Mouse (Mus musculus) embryonic facial prominence, embryonic 11.5 days (tissue): Measurements from ENCODE around the gene Ppp1r11. TPM values are rescaled to one million over a fixed set of nuclear protein-coding genes. Genes with fewer than 3 reads are reported as not detected.

ENCODE experiments used
- ATAC-seq: fragments of 200-750 bp; cut with Nextera tagmentation; replicated peaks from 2 replicates; pipeline ENCODE4 v1.8.0; 2017; ENCODE audit warnings: low read depth; ENCODE audit not compliant: insufficient number of reproducible peaks, low FRiP score, low TSS enrichment
- DNase-seq: peaks from one replicate; pipeline ENCODE4 v3.0.0-alpha.2; 2015; ENCODE audit warnings: low spot score
- H3K27ac ChIP-seq: fragments of 300-500 bp; sonication (generic); replicated peaks from 2 replicates; pipeline ENCODE4 v1.5.1; 2014; ENCODE audit warnings: mild to moderate bottlenecking, low read depth, low read length, control low read depth
- H3K27me3 ChIP-seq: fragments of 300-500 bp; sonication (generic); 2 replicates; pipeline ENCODE4 v1.6.1; 2014; ENCODE audit warnings: mild to moderate bottlenecking, low read length, moderate library complexity, mixed read lengths; ENCODE audit not compliant: control insufficient read depth, insufficient read depth
- H3K36me3 ChIP-seq: fragments of 300-500 bp; sonication (generic); replicated peaks from 2 replicates; pipeline ENCODE4 v1.6.1; 2014; ENCODE audit warnings: low read depth, mild to moderate bottlenecking, low read length, moderate library complexity, mixed read lengths; ENCODE audit not compliant: control insufficient read depth, insufficient read depth
- H3K4me1 ChIP-seq: fragments of 300-500 bp; sonication (generic); 2 replicates; pipeline ENCODE4 v1.6.1; 2014; ENCODE audit warnings: low read length, mixed read lengths; ENCODE audit not compliant: control insufficient read depth, insufficient read depth
- H3K4me2 ChIP-seq: fragments of 300-500 bp; sonication (generic); 2 replicates; pipeline ENCODE4 v1.6.1; 2014; ENCODE audit warnings: low read depth, mild to moderate bottlenecking, control low read depth, low read length, moderate library complexity
- H3K4me3 ChIP-seq: fragments of 300-500 bp; sonication (generic); 2 replicates; pipeline ENCODE4 v1.5.1; 2014; ENCODE audit warnings: low read depth, low read length, control low read depth
- H3K9ac ChIP-seq: fragments of 300-500 bp; sonication (generic); replicated peaks from 2 replicates; pipeline ENCODE4 v1.6.1; 2014; ENCODE audit warnings: mild to moderate bottlenecking, control low read depth, low read length
- H3K9me3 ChIP-seq: fragments of 300-500 bp; sonication (generic); replicated peaks from 2 replicates; pipeline ENCODE4 v1.6.1; 2016; ENCODE audit warnings: mild to moderate bottlenecking, low read length, inconsistent platforms, mixed read lengths; ENCODE audit not compliant: control insufficient read depth
- WGBS: fragments of 180-500 bp; shearing (Covaris S2); extraction: QIAGEN DNeasy Blood & Tissue Kit; methylation state at CpG from one replicate; pipeline ENCODE4 v1.1.7; 2014; 5-methylcytosine and 5-hydroxymethylcytosine counted together
- polyA plus RNA-seq: library from polyadenylated mRNA; unstranded; fragments of >200 nt; fragmentation: Nextera tagmentation; extraction: Ambion mirVana; gene quantifications from 2 replicates; pipeline ENCODE4 v1.2.1, GENCODE M21; 2014

Ppp1r11 gene
- polyA plus RNA-seq, 1 experiment from 2014 or later = 136 TPM

- 61% methylated on average over 8 of the region's 8 CpGs for WGBS
These were observed 21.8 kb upstream of the Ppp1r11 start for GRCm38 (mm10) chr17:36973271-36973787.

GRCm38 (mm10) chr17:36972791-36973190, 21.2 kb upstream of the Ppp1r11 start:
- Histone ChIP-seq H3K4me3 (no peak overlapping the region), H3K27me3 (no peaks in the 10 kb centered on the region), H3K9ac (no peak overlapping the region), H3K4me1 (no peaks in the 10 kb centered on the region), H3K27ac (no peak overlapping the region), H3K4me2 (no peak overlapping the region), H3K9me3 (no peaks in the 10 kb centered on the region), H3K36me3 (no peaks in the 10 kb centered on the region)
- ATAC-seq = no peak
- 83% methylated on average over 3 of the region's 3 CpGs for whole genome bisulfite sequencing
- DNase-seq = no peak

More at GRCm38 (mm10) chr17:36973271-36973787, 21.8 kb upstream of the Ppp1r11 start:
- Histone ChIP-seq H3K27me3 (no peaks in the 10 kb centered on the region), H3K36me3 (no peaks in the 10 kb centered on the region), H3K27ac (no peak overlapping the region), H3K9me3 (no peaks in the 10 kb centered on the region), H3K4me3 (no peak overlapping the region), H3K9ac (no peak overlapping the region), H3K4me1 (no peaks in the 10 kb centered on the region), H3K4me2 (no peak overlapping the region)
- DNase-seq (no peak), ATAC-seq (no peak)

GRCm38 (mm10) chr17:36971172-36971850, 19.8 kb upstream of the Ppp1r11 start:
- Histone ChIP-seq H3K27me3 (no peaks in the 10 kb centered on the region), H3K36me3 (no peaks in the 10 kb centered on the region), H3K4me3 (no peak overlapping the region), H3K27ac (no peak overlapping the region), H3K9ac (no peak overlapping the region), H3K4me1 (no peaks in the 10 kb centered on the region), H3K9me3 (no peaks in the 10 kb centered on the region), H3K4me2 (no peak overlapping the region)
- 84% methylated on average over 6 of the region's 6 CpGs for WGBS
- DNase-seq = no peak
- no peak for ATAC-seq

- H3K27ac ChIP-seq = no peak overlapping the region
- H3K27me3 ChIP-seq = no peaks in the 10 kb centered on the region
- H3K4me3 ChIP-seq = no peak overlapping the region
- ATAC-seq (no peak), DNase-seq (no peak)
- no peaks in the 10 kb centered on the region for H3K9me3 ChIP-seq
- WGBS = 86% methylated on average over 14 of the region's 14 CpGs
- no peaks in the 10 kb centered on the region for H3K4me1 ChIP-seq
- H3K4me2 ChIP-seq = no peak overlapping the region
- no peaks in the 10 kb centered on the region for H3K36me3 ChIP-seq
- H3K9ac ChIP-seq = no peak overlapping the region
These were observed 18.9 kb upstream of the Ppp1r11 start for GRCm38 (mm10) chr17:36970316-36970890.

- H3K9me3 ChIP-seq = no peaks in the 10 kb centered on the region
- no peak overlapping the region for H3K9ac ChIP-seq
- ATAC-seq (no peak), DNase-seq (no peak)
- H3K4me2 ChIP-seq = no peak overlapping the region
- no peak overlapping the region for H3K27ac ChIP-seq
- 88% methylated on average over 1 of the region's 1 CpGs for WGBS
- no peaks in the 10 kb centered on the region for H3K4me1 ChIP-seq
- no peaks in the 10 kb centered on the region for H3K27me3 ChIP-seq
- no peak overlapping the region for H3K4me3 ChIP-seq
- H3K36me3 ChIP-seq = no peaks in the 10 kb centered on the region
These were observed 15.3 kb upstream of the Ppp1r11 start for GRCm38 (mm10) chr17:36966875-36967274.

GRCm38 (mm10) chr17:36961125-36961524, 9.6 kb upstream of the Ppp1r11 start:
- ATAC-seq (no peak), DNase-seq (no peak)
- no peaks in the 10 kb centered on the region for H3K4me1 ChIP-seq
- no peak overlapping the region for H3K9ac ChIP-seq
- 76% methylated on average over 1 of the region's 1 CpGs for WGBS
- H3K9me3 ChIP-seq = no peaks in the 10 kb centered on the region
- no peak overlapping the region for H3K27ac ChIP-seq
- H3K27me3 ChIP-seq = no peaks in the 10 kb centered on the region
- H3K4me2 ChIP-seq = no peak overlapping the region
- H3K36me3 ChIP-seq = no peaks in the 10 kb centered on the region
- H3K4me3 ChIP-seq = no peak overlapping the region

GRCm38 (mm10) chr17:36958884-36959283, 7.3 kb upstream of the Ppp1r11 start:
- peak overlapping the region; percentile 78 for H3K9ac ChIP-seq
- 10% methylated on average over 12 of the region's 12 CpGs for WGBS
- peak overlapping the region; percentile 76 for H3K4me2 ChIP-seq
- no peaks in the 10 kb centered on the region for H3K27me3 ChIP-seq
- no peaks in the 10 kb centered on the region for H3K9me3 ChIP-seq
- DNase-seq (no peak), ATAC-seq (no peak)
- no peak overlapping the region for H3K27ac ChIP-seq
- no peaks in the 10 kb centered on the region for H3K4me1 ChIP-seq
- H3K36me3 ChIP-seq = no peaks in the 10 kb centered on the region
- peak overlapping the region; percentile 68 for H3K4me3 ChIP-seq

GRCm38 (mm10) chr17:36957999-36958743, 6.6 kb upstream of the Ppp1r11 start, which contains the start of the genes Znrd1 and Znrd1as:
Gene Znrd1, minus strand, starts transcription at chr17:36958559.
Gene Znrd1as, plus strand, starts transcription at chr17:36958592.
- Histone ChIP-seq H3K4me2 (peak within 1 kb of the TSS; percentile 82), H3K27me3 (no peaks in the 10 kb centered on the region), H3K9me3 (no peaks in the 10 kb centered on the region), H3K4me1 (no peaks in the 10 kb centered on the region), H3K27ac (0 out of 2 replicates have a peak within 1 kb of the TSS, but pooled peaks have one; percentile 28), H3K36me3 (no peaks in the 10 kb centered on the region), H3K4me3 (peak within 1 kb of the TSS; percentile 68), H3K9ac (peak within 1 kb of the TSS; percentile 84)
- peak; percentile 99 for DNase-seq
- ATAC-seq = peak; percentile 95
- WGBS = under 1% methylated on average over 46 of the region's 46 CpGs
